Mouse (Mus musculus) forebrain, embryonic 15.5 days (tissue): ENCODE results near the gene Arhgap30. TPM values are rescaled to one million over a fixed set of nuclear protein-coding genes. Genes with fewer than 3 reads are reported as not detected.

Experiments used
- ATAC-seq: fragments of 200-750 bp; cut with Nextera tagmentation; replicated peaks from 2 replicates; pipeline ENCODE4 v1.8.0; 2017; ENCODE audit warnings: mild to moderate bottlenecking, moderate TSS enrichment, moderate library complexity
- H3K27ac ChIP-seq: fragments of 300-500 bp; sonication (generic); replicated peaks from 2 replicates; pipeline ENCODE4 v1.5.1; 2015; ENCODE audit warnings: mild to moderate bottlenecking, inconsistent platforms
- H3K27me3 ChIP-seq: fragments of 300-500 bp; sonication (generic); 2 replicates; pipeline ENCODE4 v1.6.1; 2015; ENCODE audit warnings: inconsistent platforms
- H3K36me3 ChIP-seq: fragments of 300-500 bp; sonication (generic); 2 replicates; pipeline ENCODE4 v1.6.1; 2015; ENCODE audit warnings: mild to moderate bottlenecking, inconsistent platforms
- H3K4me1 ChIP-seq: fragments of 300-500 bp; sonication (generic); 2 replicates; pipeline ENCODE4 v1.6.1; 2015; ENCODE audit warnings: inconsistent platforms
- H3K4me2 ChIP-seq: fragments of 300-500 bp; sonication (generic); replicated peaks from 2 replicates; pipeline ENCODE4 v1.6.1; 2015; ENCODE audit warnings: mild to moderate bottlenecking, inconsistent platforms
- H3K4me3 ChIP-seq: fragments of 300-500 bp; sonication (generic); 2 replicates; pipeline ENCODE4 v1.5.1; 2015; ENCODE audit warnings: mild to moderate bottlenecking, inconsistent platforms
- H3K9ac ChIP-seq: fragments of 300-500 bp; sonication (generic); replicated peaks from 2 replicates; pipeline ENCODE4 v1.6.1; 2015; ENCODE audit warnings: mild to moderate bottlenecking, inconsistent platforms
- H3K9me3 ChIP-seq: fragments of 300-500 bp; sonication (generic); 2 replicates; pipeline ENCODE4 v1.6.1; 2016; ENCODE audit warnings: inconsistent platforms
- WGBS: fragments of 180-500 bp; shearing (Covaris S2); methylation state at CpG from one replicate; pipeline ENCODE4 v1.1.7; 2015; ENCODE audit warnings: mixed read lengths; 5-methylcytosine and 5-hydroxymethylcytosine counted together
- polyA plus RNA-seq: library from polyadenylated mRNA; unstranded; fragments of >200 nt; fragmentation: Nextera tagmentation; extraction: Ambion mirVana; gene quantifications from 2 replicates; pipeline ENCODE4 v1.2.1, GENCODE M21; 2015

The Arhgap30 gene
- polyA plus RNA-seq, 1 experiment from 2014 or later = 0.71 TPM

DNA sequence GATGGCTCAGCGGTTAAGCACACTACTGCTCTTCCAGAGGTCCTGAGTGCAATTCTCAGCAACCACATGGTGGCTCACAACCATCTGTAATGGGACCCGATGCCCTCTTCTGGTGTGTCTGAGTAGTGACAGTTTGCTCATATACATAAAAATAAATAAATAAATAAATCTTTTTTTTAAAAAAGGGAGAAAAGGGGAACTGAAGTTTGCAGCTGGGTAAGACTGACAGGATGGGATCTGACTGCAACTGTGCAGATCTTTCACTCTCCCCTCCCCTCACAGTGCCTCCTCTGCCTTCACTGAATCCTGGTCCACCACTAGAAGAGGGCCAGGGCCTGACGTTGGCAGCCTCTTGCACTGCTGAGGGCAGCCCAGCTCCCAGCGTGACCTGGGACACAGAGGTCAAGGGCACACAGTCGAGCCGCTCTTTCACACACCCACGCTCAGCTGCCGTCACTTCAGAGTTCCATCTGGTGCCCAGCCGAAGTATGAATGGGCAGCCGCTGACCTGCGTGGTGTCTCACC lies 6.6 kb upstream of the Arhgap30 start:
- no peak for ATAC-seq
- WGBS = 82% methylated on average over 11 of the region's 11 CpGs
- Histone ChIP-seq H3K36me3 (no peaks in the 10 kb centered on the region), H3K9ac (no peak overlapping the region), H3K9me3 (no peaks in the 10 kb centered on the region), H3K27me3 (peaks cover 12% of the 10 kb centered on the region; the same call in 1 of the 2 replicates), H3K4me3 (no peak overlapping the region), H3K27ac (no peak overlapping the region), H3K4me2 (no peak overlapping the region), H3K4me1 (peaks cover 8% of the 10 kb centered on the region)

DNA sequence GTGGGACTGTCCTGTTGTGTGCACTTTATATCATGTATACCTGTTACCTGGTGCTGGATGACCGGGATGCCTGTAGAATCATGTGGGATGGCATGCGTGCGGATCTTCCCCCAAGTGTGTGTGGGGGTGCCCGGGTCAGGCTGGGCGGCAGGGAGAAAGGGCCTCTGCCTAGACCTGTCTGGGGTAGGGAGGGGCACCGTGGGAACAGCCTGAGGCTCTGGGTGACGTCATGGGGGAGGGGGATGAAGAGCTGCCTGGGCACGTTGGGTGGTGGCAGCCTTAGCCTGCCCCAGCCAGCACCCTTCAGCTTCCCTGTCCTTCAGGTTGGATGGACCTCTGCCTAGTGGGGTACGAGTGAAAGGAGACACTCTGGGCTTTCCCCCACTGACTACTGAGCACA lies 4.4 kb upstream of the Arhgap30 start:
- 68% methylated on average over 9 of the region's 9 CpGs for WGBS
- no peak overlapping the region for H3K4me2 ChIP-seq
- no peak for ATAC-seq
- no peaks in the 10 kb centered on the region for H3K9me3 ChIP-seq
- H3K4me3 ChIP-seq = no peak overlapping the region
- no peak overlapping the region for H3K9ac ChIP-seq
- peaks cover 12% of the 10 kb centered on the region; the same call in 1 of the 2 replicates for H3K27me3 ChIP-seq
- peaks cover 8% of the 10 kb centered on the region for H3K4me1 ChIP-seq
- no peaks in the 10 kb centered on the region for H3K36me3 ChIP-seq
- no peak overlapping the region for H3K27ac ChIP-seq

DNA sequence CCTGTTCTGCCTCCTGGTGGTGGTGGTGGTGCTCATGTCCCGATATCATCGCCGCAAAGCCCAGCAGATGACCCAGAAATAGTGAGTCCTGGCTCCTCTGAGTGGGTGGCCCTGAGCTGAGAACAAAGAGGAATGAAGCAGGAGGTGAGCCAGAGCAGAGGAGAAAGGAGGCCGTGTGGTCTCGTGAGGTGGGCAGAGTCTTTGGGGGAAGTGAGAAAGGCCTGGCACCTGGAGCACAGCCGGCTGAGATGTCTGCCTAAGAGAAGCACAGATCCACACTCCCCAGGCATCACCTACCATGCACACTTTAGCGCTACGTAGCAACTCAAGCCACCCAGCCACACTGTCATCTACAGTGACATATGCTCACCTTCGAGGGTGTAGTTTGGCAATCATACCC lies 3.6 kb upstream of the Arhgap30 start:
- Histone ChIP-seq H3K27ac (no peak overlapping the region), H3K4me3 (no peak overlapping the region), H3K36me3 (no peaks in the 10 kb centered on the region), H3K27me3 (peaks cover 6% of the 10 kb centered on the region; the same call in 1 of the 2 replicates), H3K9me3 (no peaks in the 10 kb centered on the region), H3K9ac (no peak overlapping the region), H3K4me1 (peaks cover under 1% of the 10 kb centered on the region), H3K4me2 (no peak overlapping the region)
- no peak for ATAC-seq
- 68% methylated on average over 9 of the region's 9 CpGs for WGBS

DNA sequence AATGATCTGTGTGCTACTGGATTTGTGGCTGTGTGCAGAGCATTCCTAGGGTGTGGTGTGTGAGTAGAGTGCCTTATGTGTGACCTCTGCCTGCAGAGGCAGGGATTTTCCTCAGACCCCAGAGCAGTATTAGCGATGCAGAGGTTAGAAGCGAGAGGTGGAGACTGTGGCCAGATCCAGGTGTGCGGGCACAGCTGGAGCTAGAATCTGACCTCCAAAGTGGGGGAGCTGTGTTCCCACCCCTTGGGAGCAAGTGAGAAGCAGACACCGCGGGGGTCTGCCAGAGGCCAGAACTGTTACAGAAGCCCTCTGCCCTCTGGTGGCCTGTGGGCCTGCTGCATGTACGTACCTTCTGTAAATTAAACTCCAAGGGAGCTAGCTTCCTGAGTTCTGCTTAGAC lies 1.7 kb upstream of the Arhgap30 start:
- 19% methylated on average over 6 of the region's 6 CpGs for WGBS
- no peak overlapping the region for H3K4me3 ChIP-seq
- H3K27ac ChIP-seq = no peak overlapping the region
- no peaks in the 10 kb centered on the region for H3K9me3 ChIP-seq
- H3K4me2 ChIP-seq = no peak overlapping the region
- H3K4me1 ChIP-seq = no peaks in the 10 kb centered on the region
- no peak overlapping the region for H3K9ac ChIP-seq
- ATAC-seq = no peak
- no peaks in the 10 kb centered on the region for H3K27me3 ChIP-seq
- H3K36me3 ChIP-seq = no peaks in the 10 kb centered on the region

DNA sequence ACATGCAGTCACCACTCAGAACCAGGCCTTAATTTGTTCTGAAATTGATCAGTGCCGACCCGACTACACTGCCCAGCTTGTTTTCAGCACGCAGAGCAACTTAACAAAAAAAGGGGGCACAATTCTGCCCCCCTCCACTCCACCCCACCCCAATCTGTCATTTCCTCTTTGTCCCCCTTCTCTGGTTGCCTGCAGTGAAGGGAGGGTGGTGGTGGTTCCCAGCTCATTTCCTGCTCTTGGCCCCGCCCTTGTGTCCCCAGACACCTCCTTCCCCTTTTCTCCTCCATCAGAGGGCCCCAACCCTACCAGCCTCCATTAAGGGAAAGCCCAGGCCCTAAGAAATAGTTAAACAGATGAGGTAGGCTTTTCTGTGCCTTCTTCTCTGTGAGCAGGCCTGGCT lies 1.3 kb downstream of the Arhgap30 start:
- Histone ChIP-seq H3K9me3 (no peaks in the 10 kb centered on the region), H3K27me3 (no peaks in the 10 kb centered on the region), H3K4me2 (no peak overlapping the region), H3K4me3 (no peak overlapping the region), H3K4me1 (no peaks in the 10 kb centered on the region), H3K27ac (no peak overlapping the region), H3K9ac (no peak overlapping the region), H3K36me3 (no peaks in the 10 kb centered on the region)
- no peak for ATAC-seq
- 83% methylated on average over 4 of the region's 4 CpGs for WGBS

DNA sequence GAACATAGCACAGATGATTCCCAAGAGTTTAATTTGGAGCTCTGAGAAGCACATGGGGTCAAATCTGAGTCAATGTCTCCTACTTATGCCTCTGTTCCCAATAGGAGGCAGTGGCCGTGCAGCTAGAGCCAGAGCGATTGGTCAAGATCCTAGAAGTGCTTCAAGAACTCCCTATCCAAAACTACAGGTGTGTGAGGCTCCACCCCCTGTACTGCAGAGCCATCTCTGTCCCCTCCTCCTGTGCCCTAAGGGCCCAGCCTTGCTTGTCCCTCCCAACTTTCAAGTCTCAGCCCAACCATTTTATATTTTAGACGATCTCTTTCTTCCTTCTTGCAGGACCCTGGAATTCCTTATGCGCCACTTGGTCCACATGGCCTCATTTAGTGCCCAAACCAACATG lies 13.1 kb downstream of the Arhgap30 start:
- Histone ChIP-seq H3K9ac (no peak overlapping the region), H3K4me2 (no peak overlapping the region), H3K27ac (no peak overlapping the region), H3K27me3 (no peaks in the 10 kb centered on the region), H3K36me3 (no peaks in the 10 kb centered on the region), H3K9me3 (no peaks in the 10 kb centered on the region), H3K4me1 (no peaks in the 10 kb centered on the region), H3K4me3 (no peak overlapping the region)
- no peak for ATAC-seq
- 87% methylated on average over 4 of the region's 4 CpGs for WGBS

DNA sequence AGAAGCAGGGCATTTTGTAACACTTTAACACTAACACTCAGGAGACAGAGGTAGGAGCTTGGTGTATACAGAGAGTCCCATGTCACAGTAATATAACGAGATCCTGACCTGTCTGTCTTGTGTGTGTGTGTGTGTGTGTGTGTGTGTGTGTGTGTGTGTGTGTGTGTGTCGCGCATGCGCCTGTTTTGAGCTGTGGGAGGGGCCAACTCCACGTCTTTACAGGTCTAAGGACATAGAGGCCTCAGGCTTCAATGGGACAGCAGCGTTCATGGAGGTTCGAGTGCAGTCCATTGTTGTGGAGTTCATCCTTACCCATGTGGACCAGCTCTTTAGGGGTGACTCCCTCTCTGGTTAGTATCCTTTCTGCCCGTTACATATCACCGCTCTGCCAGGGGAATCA lies 14.2 kb downstream of the Arhgap30 start:
- no peak for ATAC-seq
- no peaks in the 10 kb centered on the region for H3K36me3 ChIP-seq

DNA sequence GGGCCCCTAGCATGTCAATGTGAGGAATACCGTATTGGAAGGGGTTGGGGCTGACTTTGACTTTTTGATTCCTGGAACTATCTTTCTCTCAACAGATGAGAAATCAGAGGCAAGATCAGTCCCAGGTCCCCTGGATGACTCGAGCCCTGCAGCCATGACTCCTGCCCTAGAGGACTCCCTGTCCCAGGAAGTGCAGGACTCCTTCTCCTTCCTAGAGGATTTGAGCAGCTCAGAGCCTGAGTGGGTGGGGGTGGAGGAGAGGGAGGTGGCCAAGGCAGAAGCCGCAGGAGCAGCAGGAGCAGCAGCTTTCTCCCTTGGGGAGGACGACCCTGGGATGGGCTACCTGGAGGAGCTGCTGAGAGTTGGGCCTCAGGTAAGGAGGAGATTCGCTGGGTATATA lies 18.5 kb downstream of the Arhgap30 start:
- H3K27ac ChIP-seq = no peak overlapping the region
- no peak overlapping the region for H3K4me3 ChIP-seq
- H3K36me3 ChIP-seq = no peaks in the 10 kb centered on the region
- ATAC-seq = no peak
- no peaks in the 10 kb centered on the region for H3K4me1 ChIP-seq
- H3K4me2 ChIP-seq = no peak overlapping the region
- H3K9ac ChIP-seq = no peak overlapping the region
- H3K27me3 ChIP-seq = peaks cover 3% of the 10 kb centered on the region; the same call in 1 of the 2 replicates
- 78% methylated on average over 5 of the region's 5 CpGs for WGBS
- H3K9me3 ChIP-seq = no peaks in the 10 kb centered on the region

More for the DNA sequence above, 14.2 kb downstream of the Arhgap30 start:
- Histone ChIP-seq H3K27ac (no peak overlapping the region), H3K9ac (no peak overlapping the region), H3K4me2 (no peak overlapping the region), H3K27me3 (peaks cover 3% of the 10 kb centered on the region; the same call in 1 of the 2 replicates), H3K9me3 (no peaks in the 10 kb centered on the region), H3K4me1 (no peaks in the 10 kb centered on the region), H3K4me3 (no peak overlapping the region)
- 84% methylated on average over 9 of the region's 9 CpGs for WGBS

DNA sequence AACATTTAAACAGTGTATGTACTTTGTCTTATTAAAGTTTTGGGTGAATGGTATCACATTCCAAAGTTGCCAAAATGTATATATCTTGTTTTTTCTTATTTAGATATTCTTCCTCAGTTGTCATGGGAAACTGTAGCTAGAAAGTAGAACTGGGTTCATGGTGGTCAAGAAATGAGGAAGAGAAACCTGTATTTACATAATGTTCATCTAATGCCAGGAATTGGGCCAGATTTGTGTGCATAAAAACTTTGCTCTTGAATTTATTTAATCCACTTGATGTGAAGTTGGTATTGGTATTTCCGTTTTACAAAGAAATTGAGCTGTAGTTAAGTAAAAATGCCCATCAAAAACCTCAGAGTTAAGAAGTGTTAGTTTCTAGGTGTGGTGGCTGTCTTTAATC lies 21.5 kb downstream of the Arhgap30 start:
- Histone ChIP-seq H3K4me1 (peaks cover 22% of the 10 kb centered on the region), H3K27me3 (peaks cover 3% of the 10 kb centered on the region; the same call in 1 of the 2 replicates), H3K4me3 (no peak overlapping the region), H3K27ac (no peak overlapping the region), H3K4me2 (no peak overlapping the region), H3K9me3 (no peaks in the 10 kb centered on the region), H3K36me3 (peaks cover 1% of the 10 kb centered on the region), H3K9ac (no peak overlapping the region)
- 96% methylated on average over 1 of the region's 1 CpGs for WGBS
- no peak for ATAC-seq

DNA sequence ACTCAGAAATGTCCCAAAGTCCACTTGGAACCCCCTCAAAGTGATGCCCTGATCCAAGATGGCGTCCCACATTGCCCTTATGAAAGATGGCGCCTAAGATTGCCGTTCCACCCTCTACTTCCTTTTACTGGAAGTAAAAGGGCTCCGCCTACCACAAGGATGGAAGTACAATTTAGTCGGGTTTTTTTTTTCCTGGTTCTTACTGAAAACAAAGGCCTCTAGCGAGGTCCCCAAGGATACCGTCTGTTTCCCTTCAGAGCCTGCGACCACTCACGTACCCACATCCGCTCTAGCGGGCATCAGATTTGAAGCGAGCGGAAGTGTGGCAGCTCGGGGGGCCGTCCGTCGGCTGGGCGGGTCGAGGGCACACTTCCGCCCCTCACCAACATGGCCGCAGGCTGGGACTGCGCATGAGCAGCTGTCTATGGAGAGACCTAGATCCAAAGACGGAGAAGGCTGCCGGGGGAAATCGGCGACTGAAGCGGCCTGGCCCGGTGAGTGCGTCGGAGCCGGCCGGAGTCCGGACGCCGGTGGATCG lies 22.3 kb downstream of the Arhgap30 start, which contains the start of gene Usf1:
Gene Usf1, plus strand, starts transcription at position 367 of the 538 bp plus-strand sequence.
- Histone ChIP-seq H3K9ac (peak within 1 kb of the TSS; percentile 95), H3K36me3 (peaks cover 9% of the 10 kb centered on the region), H3K4me2 (peak within 1 kb of the TSS; percentile 50), H3K27ac (peak within 1 kb of the TSS; percentile 97), H3K27me3 (peaks cover 3% of the 10 kb centered on the region; the same call in 1 of the 2 replicates), H3K4me1 (peaks cover 22% of the 10 kb centered on the region), H3K4me3 (peak within 1 kb of the TSS; percentile 99), H3K9me3 (no peaks in the 10 kb centered on the region)
- ATAC-seq = peak; percentile 98
- under 1% methylated on average over 36 of the region's 36 CpGs for WGBS

DNA sequence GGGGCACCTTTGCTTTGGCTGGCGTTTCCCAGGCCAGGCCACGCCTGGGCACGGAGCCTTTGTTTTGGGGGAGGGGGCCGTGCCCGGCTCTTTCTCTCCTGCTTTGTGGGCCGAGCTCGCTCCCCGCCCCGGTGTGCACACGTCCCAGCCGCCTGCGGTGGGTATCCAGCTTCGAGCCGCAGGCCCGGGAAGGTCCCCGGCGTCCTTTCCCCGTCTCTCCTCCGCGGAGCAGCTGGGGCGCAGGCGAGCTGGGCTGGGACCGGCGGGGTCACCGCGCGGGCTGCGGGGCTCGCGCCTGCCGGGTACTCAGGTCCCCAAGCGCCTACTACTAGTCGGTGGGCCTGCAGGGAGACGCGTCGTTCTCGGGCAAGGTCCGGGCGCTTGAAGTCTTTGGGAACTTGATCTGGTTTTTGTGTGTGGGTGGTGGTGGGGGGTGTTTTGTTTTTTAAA lies 22.8 kb downstream of the Arhgap30 start:
- peak; percentile 82 for ATAC-seq
- under 1% methylated on average over 39 of the region's 39 CpGs for WGBS
- peaks cover 22% of the 10 kb centered on the region for H3K4me1 ChIP-seq
- peak overlapping the region; percentile 97 for H3K27ac ChIP-seq
- H3K36me3 ChIP-seq = peaks cover 14% of the 10 kb centered on the region
- peak overlapping the region; percentile 50 for H3K4me2 ChIP-seq
- H3K9ac ChIP-seq = peak overlapping the region; percentile 95
- H3K9me3 ChIP-seq = no peaks in the 10 kb centered on the region
- H3K4me3 ChIP-seq = peak overlapping the region; percentile 99
- H3K27me3 ChIP-seq = peaks cover 3% of the 10 kb centered on the region; the same call in 1 of the 2 replicates

DNA sequence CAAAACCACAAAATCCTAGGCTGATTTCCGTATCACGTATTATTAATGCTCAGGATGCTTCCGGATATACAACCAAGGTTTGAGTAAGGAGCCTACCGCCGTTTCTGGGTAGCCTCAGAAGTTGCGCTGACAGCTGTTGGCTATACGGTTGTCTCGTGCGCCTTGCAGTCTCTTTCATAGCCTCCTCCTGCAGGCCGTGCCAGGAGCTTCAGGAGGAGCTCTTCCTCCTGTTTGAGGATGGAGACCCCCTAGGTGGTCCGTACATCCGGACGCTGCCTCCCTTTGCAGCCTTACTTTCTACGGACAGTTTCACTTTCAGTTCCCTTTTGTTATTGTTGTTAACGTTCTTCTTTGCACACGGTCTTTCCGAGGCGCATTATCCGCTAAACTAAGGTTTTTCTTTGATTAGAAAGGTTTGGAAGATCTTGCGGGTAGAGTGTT lies 23.3 kb downstream of the Arhgap30 start:
- peaks cover 19% of the 10 kb centered on the region for H3K36me3 ChIP-seq
- peaks cover 3% of the 10 kb centered on the region; the same call in 1 of the 2 replicates for H3K27me3 ChIP-seq
- peak overlapping the region; percentile 99 for H3K4me3 ChIP-seq
- ATAC-seq = peak; percentile 39
- H3K27ac ChIP-seq = peak overlapping the region; percentile 97
- WGBS = under 1% methylated on average over 20 of the region's 20 CpGs
- H3K9me3 ChIP-seq = no peaks in the 10 kb centered on the region
- H3K9ac ChIP-seq = peak overlapping the region; percentile 95
- H3K4me2 ChIP-seq = peak overlapping the region; percentile 50
- peaks cover 22% of the 10 kb centered on the region for H3K4me1 ChIP-seq
